Mouse (Mus musculus) liver, postnatal 0 days (tissue): ENCODE results near the gene Lca5l. TPM values are rescaled to one million over a fixed set of nuclear protein-coding genes. Genes with fewer than 3 reads are reported as not detected.
"Not testable (repeated sequence)": the region's sequence is repeated elsewhere in the genome, so short reads cannot be mapped to it uniquely, and the experiment has no call there.

Experiments
- ATAC-seq: fragments of 200-750 bp; cut with Nextera tagmentation; 2 replicates; pipeline ENCODE4 v1.8.0; 2017; ENCODE audit warnings: mild to moderate bottlenecking, moderate library complexity
- DNase-seq: peaks from one replicate; pipeline ENCODE4 v3.0.0-alpha.2; 2016
- H3K27ac ChIP-seq: fragments of 300-500 bp; sonication (generic); 2 replicates; pipeline ENCODE4 v1.5.1; 2014; ENCODE audit warnings: antibody characterized with exemption, moderate library complexity, mild to moderate bottlenecking, low read depth
- H3K27me3 ChIP-seq: fragments of 300-500 bp; sonication (generic); 2 replicates; pipeline ENCODE4 v1.6.1; 2014; ENCODE audit warnings: low read length, control low read depth, mixed read lengths; ENCODE audit not compliant: insufficient read depth
- H3K36me3 ChIP-seq: fragments of 300-500 bp; sonication (generic); replicated peaks from 2 replicates; pipeline ENCODE4 v1.6.1; 2014; ENCODE audit warnings: mild to moderate bottlenecking, control low read depth, low read length, moderate library complexity, mixed read lengths; ENCODE audit not compliant: insufficient read depth
- H3K4me1 ChIP-seq: fragments of 300-500 bp; sonication (generic); 2 replicates; pipeline ENCODE4 v1.6.1; 2014; ENCODE audit warnings: antibody characterized with exemption, mild to moderate bottlenecking, control low read depth; ENCODE audit not compliant: insufficient read depth
- H3K4me2 ChIP-seq: fragments of 300-500 bp; sonication (generic); 2 replicates; pipeline ENCODE4 v1.6.1; 2014; ENCODE audit warnings: low read depth, mild to moderate bottlenecking, low read length, moderate library complexity, mixed read lengths
- H3K4me3 ChIP-seq: fragments of 300-500 bp; sonication (generic); 2 replicates; pipeline ENCODE4 v1.5.1; 2014; ENCODE audit warnings: low read depth, low read length
- H3K9ac ChIP-seq: fragments of 300-500 bp; sonication (generic); replicated peaks from 2 replicates; pipeline ENCODE4 v1.6.1; 2014; ENCODE audit warnings: mild to moderate bottlenecking, moderate library complexity
- H3K9me3 ChIP-seq: fragments of 300-500 bp; sonication (generic); 2 replicates; pipeline ENCODE4 v1.6.1; 2016; ENCODE audit warnings: mild to moderate bottlenecking, control low read depth, low read length, mixed read lengths
- CTCF ChIP-seq: sonication (generic); IDR thresholded peaks from 2 replicates; pipeline ENCODE4 v1.5.1; 2016; ENCODE audit warnings: antibody characterized with exemption, low read depth
- EP300 ChIP-seq: IDR thresholded peaks from 2 replicates; pipeline ENCODE4 v1.6.1; 2016; ENCODE audit warnings: antibody characterized with exemption, low read depth, mild to moderate bottlenecking
- WGBS: fragments of 180-500 bp; shearing (Covaris S2); extraction: QIAGEN DNeasy Blood & Tissue Kit; methylation state at CpG from one replicate; pipeline ENCODE4 v1.1.7; 2014; ENCODE audit not compliant: insufficient replicate concordance; 5-methylcytosine and 5-hydroxymethylcytosine counted together
- polyA plus RNA-seq: library from polyadenylated mRNA; unstranded; fragments of >200 nt; fragmentation: Nextera tagmentation; extraction: Ambion mirVana; gene quantifications from 2 replicates; pipeline ENCODE4 v1.2.1, GENCODE M21; 2015

Lca5l gene
- polyA plus RNA-seq, 1 experiment from 2014 or later: 0.06 TPM

DNA sequence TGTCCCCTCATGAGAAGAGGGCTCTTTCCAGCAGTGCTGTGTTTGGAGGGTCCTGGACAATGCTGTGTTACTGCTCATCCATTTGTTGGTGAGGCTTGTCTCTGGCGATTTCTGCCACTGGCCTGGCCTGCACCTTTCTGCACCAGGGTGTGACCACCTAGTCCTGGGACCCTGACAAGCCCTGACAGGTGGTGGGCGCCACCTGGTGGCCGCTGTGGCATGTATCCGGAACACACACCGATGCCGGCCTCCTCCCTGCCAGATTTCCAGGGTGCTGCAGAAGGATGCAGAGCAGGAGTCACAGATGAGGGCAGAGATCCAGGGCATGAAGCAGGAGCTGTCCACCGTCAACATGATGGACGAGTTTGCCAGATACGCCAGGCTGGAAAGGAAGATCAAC, 40.5 kb downstream of the Lca5l start:
- Histone ChIP-seq H3K27ac (no peak overlapping the region), H3K27me3 (no peaks in the 10 kb centered on the region), H3K4me2 (no peak overlapping the region), H3K9me3 (no peaks in the 10 kb centered on the region), H3K36me3 (no peaks in the 10 kb centered on the region), H3K4me3 (no peak overlapping the region), H3K9ac (no peak overlapping the region), H3K4me1 (no peaks in the 10 kb centered on the region)
- peak; percentile 67 for ATAC-seq
- peak; percentile 83 for DNase-seq
- 23% methylated on average over 9 of the region's 9 CpGs for WGBS
- TF ChIP-seq EP300 (no peak), CTCF (peak; percentile 92)

DNA sequence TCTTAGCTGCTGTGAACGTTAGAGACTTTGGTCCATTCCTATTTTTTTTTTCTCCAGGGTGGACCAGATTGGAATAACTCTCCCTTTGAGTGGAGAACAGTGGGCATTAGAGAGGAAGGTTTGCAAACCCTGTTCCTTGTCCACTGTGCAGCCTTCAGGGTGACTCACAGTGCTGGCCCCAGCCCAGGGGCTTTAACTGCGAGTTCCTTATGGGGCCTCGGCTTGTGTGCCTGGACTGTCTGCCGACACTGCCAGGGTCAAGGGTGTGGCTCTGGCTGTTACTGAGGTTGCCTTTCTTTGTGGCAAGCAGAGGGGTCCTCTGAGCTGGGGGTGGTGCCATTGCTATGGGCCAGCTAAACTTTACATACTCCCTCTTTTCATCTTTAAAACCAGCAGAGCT, 41.1 kb downstream of the Lca5l start:
- no peak for ATAC-seq
- TF ChIP-seq EP300 (no peak), CTCF (no peak)
- WGBS: 50% methylated on average over 4 of the region's 4 CpGs

DNA sequence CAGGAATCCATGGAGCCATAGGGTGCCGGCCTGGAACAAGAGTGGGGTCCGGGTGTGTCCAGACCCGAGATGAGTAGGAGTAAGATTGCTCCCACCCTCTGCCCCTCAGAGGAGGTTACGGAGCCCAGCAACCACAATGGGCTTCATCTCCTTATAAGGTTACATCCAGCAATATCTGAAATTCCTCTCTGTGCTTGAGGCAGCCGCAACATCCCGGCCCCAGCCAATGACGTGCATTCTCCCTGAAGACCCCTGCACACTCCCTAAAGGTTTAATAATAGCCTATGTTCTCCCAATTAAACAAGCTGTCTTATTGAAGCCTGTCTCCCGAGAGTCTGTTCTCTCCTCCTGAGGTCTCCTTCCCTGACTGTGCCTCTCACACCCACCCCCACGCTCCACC, 42.8 kb downstream of the Lca5l start:
- Histone ChIP-seq H3K9ac (no peak overlapping the region), H3K36me3 (no peaks in the 10 kb centered on the region), H3K4me2 (no peak overlapping the region), H3K4me1 (peaks cover 3% of the 10 kb centered on the region), H3K9me3 (no peaks in the 10 kb centered on the region), H3K27ac (no peak overlapping the region), H3K27me3 (no peaks in the 10 kb centered on the region), H3K4me3 (no peak overlapping the region)
- WGBS: 76% methylated on average over 9 of the region's 9 CpGs
- TF ChIP-seq CTCF: no peak
- TF ChIP-seq EP300: no peak
- DNase-seq: no peak
- no peak for ATAC-seq

More for the DNA sequence above, 41.1 kb downstream of the Lca5l start:
- Histone ChIP-seq H3K36me3 (no peaks in the 10 kb centered on the region), H3K27me3 (no peaks in the 10 kb centered on the region), H3K9ac (no peak overlapping the region), H3K27ac (no peak overlapping the region), H3K4me1 (no peaks in the 10 kb centered on the region; the same call in none of the 2 replicates), H3K4me2 (no peak overlapping the region), H3K9me3 (no peaks in the 10 kb centered on the region), H3K4me3 (no peak overlapping the region)
- DNase-seq: no peak

DNA sequence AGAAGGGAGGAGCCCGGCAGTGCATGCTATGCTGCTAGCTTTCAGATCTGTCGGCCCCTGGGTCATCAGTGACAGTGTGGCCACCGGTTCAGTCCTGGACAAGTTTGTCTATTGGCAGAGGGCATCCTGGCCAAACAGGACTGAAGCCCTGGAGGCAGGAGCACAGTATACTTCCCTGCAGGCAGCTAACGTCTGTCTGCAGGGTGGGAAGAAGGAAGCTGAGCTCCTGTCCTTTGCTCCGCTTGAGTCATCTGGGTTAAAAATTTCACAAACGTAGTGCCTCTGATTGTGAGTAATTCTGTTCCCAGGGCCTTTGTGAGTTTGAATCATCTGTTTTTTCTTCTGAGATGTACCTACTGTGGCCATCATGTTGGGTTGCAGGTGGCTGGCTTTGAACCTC, 43.2 kb downstream of the Lca5l start:
- Histone ChIP-seq H3K27me3 (no peaks in the 10 kb centered on the region), H3K9ac (no peak overlapping the region), H3K4me1 (peaks cover 3% of the 10 kb centered on the region), H3K4me2 (no peak overlapping the region), H3K27ac (no peak overlapping the region), H3K9me3 (no peaks in the 10 kb centered on the region), H3K36me3 (no peaks in the 10 kb centered on the region), H3K4me3 (no peak overlapping the region)
- WGBS: 68% methylated on average over 6 of the region's 6 CpGs
- TF ChIP-seq EP300 (no peak), CTCF (no peak)
- ATAC-seq: no peak
- no peak for DNase-seq

DNA sequence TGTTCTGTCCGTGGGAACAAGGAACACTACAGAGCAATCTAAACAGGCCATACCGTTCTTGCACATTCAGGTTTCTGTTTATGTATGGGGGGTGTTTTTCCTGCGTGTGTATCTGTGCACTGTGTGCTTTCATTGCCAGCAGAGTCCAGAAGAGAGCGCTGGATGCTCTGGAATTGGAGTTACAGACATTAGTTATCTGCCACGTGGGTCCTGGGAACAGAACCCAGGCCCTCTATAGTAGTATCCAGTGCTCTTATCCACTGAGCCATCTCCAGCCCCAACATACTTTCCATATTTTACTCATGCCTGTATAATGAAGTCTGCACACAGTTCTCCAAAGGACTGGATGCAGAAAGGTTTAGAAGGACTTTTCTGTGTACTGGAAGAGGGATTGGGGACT, 46.3 kb downstream of the Lca5l start:
- H3K36me3 ChIP-seq: no peaks in the 10 kb centered on the region
- TF ChIP-seq EP300: no peak
- TF ChIP-seq CTCF: 0 out of 2 replicates have a peak, but pooled peaks have one; percentile 2
- H3K27me3 ChIP-seq: no peaks in the 10 kb centered on the region
- H3K9ac ChIP-seq: peak overlapping the region; percentile 65
- no peak for DNase-seq
- peak overlapping the region; percentile 93 for H3K4me2 ChIP-seq
- 1% methylated on average over 5 of the region's 5 CpGs for whole genome bisulfite sequencing
- ATAC-seq: no peak
- peaks cover 3% of the 10 kb centered on the region for H3K4me1 ChIP-seq
- no peaks in the 10 kb centered on the region for H3K9me3 ChIP-seq
- peak overlapping the region; percentile 69 for H3K4me3 ChIP-seq
- H3K27ac ChIP-seq: no peak overlapping the region

DNA sequence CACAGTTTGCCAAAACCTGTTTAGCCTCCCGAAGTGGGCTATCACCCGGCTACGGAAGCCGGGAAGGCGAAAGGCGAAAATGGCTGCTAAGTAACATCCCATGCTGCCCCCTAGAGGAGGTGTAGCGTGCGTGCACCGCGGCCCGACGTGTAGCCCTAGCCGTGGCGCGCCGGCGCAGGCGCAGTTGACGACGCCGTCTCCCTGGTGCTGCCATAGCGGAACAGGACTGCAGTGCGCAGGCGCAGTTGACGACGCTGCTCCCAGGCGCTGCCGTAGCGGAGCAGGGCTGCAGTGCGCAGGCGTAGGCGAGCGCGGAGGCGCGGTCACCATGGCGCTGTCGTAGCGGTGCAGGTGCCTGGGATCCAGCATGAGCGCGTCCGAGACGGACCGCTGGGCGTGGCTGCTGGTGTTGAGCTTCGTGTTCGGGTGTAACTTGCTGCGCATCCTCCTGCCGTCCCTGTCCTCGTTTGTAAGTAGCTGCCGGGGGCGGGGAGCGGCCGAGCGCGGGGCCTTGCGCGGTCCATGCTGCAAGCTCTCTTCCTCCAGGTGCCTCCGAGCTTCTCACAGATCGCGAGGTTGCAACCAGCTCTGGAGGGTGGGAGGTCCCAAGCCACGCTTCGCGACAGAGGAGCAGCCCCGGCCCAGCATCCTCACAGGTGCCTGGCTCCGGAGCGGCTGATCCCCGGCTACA, 46.8 kb downstream of the Lca5l start, which contains the start of gene Wrb:
TSS of gene Wrb (plus strand) at position 298 of the 691 bp plus-strand sequence.
- Histone ChIP-seq H3K27ac (no peak within 1 kb of the TSS), H3K27me3 (no peaks in the 10 kb centered on the region), H3K36me3 (no peaks in the 10 kb centered on the region), H3K4me3 (peak within 1 kb of the TSS; percentile 69), H3K4me1 (peaks cover 3% of the 10 kb centered on the region), H3K4me2 (peak within 1 kb of the TSS; percentile 93), H3K9me3 (no peaks in the 10 kb centered on the region), H3K9ac (peak within 1 kb of the TSS; percentile 65)
- DNase-seq (peak; percentile 99), ATAC-seq (peak; percentile 97)
- under 1% methylated on average over 65 of the region's 68 CpGs for WGBS
- TF ChIP-seq CTCF (peak; percentile 98), EP300 (no peak)

DNA sequence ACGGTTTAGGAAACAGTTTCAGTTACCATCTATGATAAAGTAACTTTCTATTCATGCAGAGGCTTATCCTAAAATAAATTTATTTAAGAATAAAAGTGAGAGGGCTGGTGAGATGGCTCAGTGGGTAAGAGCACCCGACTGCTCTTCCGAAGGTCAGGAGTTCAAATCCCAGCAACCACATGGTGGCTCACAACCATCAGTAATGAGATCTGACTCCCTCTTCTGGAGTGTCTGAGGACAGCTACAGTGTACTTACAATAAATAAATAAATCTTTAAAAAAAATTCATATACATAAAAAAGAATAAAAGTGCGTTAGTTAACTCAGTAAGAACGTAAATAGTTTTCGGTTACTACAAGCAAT, 47.3 kb downstream of the Lca5l start:
- H3K9ac ChIP-seq, H3K27ac ChIP-seq, H3K36me3 ChIP-seq, DNase-seq, H3K27me3 ChIP-seq, H3K9me3 ChIP-seq, H3K4me1 ChIP-seq, H3K4me2 ChIP-seq, H3K4me3 ChIP-seq: not testable (repeated sequence)
- 25% methylated on average over 6 of the region's 6 CpGs for WGBS
- peak; percentile 22 for ATAC-seq
